Mouse (Mus musculus) liver, adult (tissue): ENCODE measurements around the gene Fhad1.

Source experiments
- GATA4 ChIP-seq: IDR thresholded peaks from 2 replicates; pipeline ENCODE4 v1.6.1; 2014; ENCODE audit warnings: mild to moderate bottlenecking, low read length; ENCODE audit not compliant: insufficient replicate concordance

Gene Fhad1

GRCm38 (mm10) chr4:141898905-141899304, 116.0 kb downstream of the Fhad1 start:
- TF ChIP-seq GATA4: no peak

- TF ChIP-seq GATA4: no peak
These were observed 117.0 kb downstream of the Fhad1 start for GRCm38 (mm10) chr4:141897838-141898237.

GRCm38 (mm10) chr4:141897225-141897624, 117.7 kb downstream of the Fhad1 start:
- TF ChIP-seq GATA4: no peak

- no peak for TF ChIP-seq GATA4
These were observed 119.1 kb downstream of the Fhad1 start for GRCm38 (mm10) chr4:141895772-141896171.

- peak; percentile 52; the same call in 1 of the 2 replicates for TF ChIP-seq GATA4
These were observed 121.6 kb downstream of the Fhad1 start for GRCm38 (mm10) chr4:141893157-141893784.

- TF ChIP-seq GATA4: no peak
These were observed 128.4 kb downstream of the Fhad1 start for GRCm38 (mm10) chr4:141886385-141886968.

GRCm38 (mm10) chr4:141885451-141885850, 129.4 kb downstream of the Fhad1 start:
- TF ChIP-seq GATA4: no peak

GRCm38 (mm10) chr4:141882858-141883257, 132.0 kb downstream of the Fhad1 start:
- no peak for TF ChIP-seq GATA4

- no peak for TF ChIP-seq GATA4
These were observed 132.9 kb downstream of the Fhad1 start for GRCm38 (mm10) chr4:141881950-141882349.

GRCm38 (mm10) chr4:141881289-141881914, 133.5 kb downstream of the Fhad1 start:
- no peak for TF ChIP-seq GATA4

- no peak for TF ChIP-seq GATA4
These were observed 135.0 kb downstream of the Fhad1 start for GRCm38 (mm10) chr4:141879875-141880274.

- TF ChIP-seq GATA4: no peak
These were observed 135.8 kb downstream of the Fhad1 start for GRCm38 (mm10) chr4:141879074-141879473.

GRCm38 (mm10) chr4:141878621-141879020, 136.3 kb downstream of the Fhad1 start:
- no peak for TF ChIP-seq GATA4

GRCm38 (mm10) chr4:141875481-141876108, 139.3 kb downstream of the Fhad1 start:
- no peak for TF ChIP-seq GATA4

- no peak for TF ChIP-seq GATA4
These were observed 140.1 kb downstream of the Fhad1 start, which contains the start of gene Efhd2 for GRCm38 (mm10) chr4:141874601-141875460. TSS of gene Efhd2 (minus strand) at chr4:141874920.
